Mouse (Mus musculus) CH12.LX (cell line): ENCODE results near the gene Klhl29. TPM values are rescaled to one million over a fixed set of nuclear protein-coding genes. Genes with fewer than 3 reads are reported as not detected.

Source experiments
- DNase-seq: peaks from one replicate; pipeline ENCODE4 v3.0.0-alpha.2; 2013; ENCODE audit errors: extremely low read depth
- H3K27ac ChIP-seq: 2 replicates; pipeline ENCODE4 v1.5.1; 2012; ENCODE audit warnings: low read depth, mild to moderate bottlenecking, control low read depth, moderate library complexity; ENCODE audit not compliant: insufficient read depth
- H3K27me3 ChIP-seq: replicated peaks from 2 replicates; pipeline ENCODE3; 2012; ENCODE audit warnings: inconsistent platforms
- H3K36me3 ChIP-seq, 2 experiments: replicated peaks in 1 of 2; 2 replicates each; pipeline versions ENCODE3 to v1.6.1; 2012; ENCODE audit warnings: inconsistent platforms in 1 of 2, low read length in 1 of 2, mild to moderate bottlenecking in 1 of 2, mixed read lengths in 1 of 2, moderate library complexity in 1 of 2; ENCODE audit not compliant: control insufficient read depth in 1 of 2, insufficient read depth in 1 of 2
- H3K4me1 ChIP-seq, 2 experiments: 2 replicates each; pipeline ENCODE4 v1.6.1; 2012; ENCODE audit warnings: inconsistent platforms in 1 of 2, moderate library complexity in 1 of 2; ENCODE audit not compliant: insufficient read depth in 2 of 2, control insufficient read depth in 1 of 2
- H3K4me2 ChIP-seq: 2 replicates; pipeline ENCODE4 v1.6.1; 2012; ENCODE audit warnings: low read depth, mild to moderate bottlenecking, control low read depth; ENCODE audit not compliant: poor library complexity, insufficient read depth, severe bottlenecking
- H3K4me3 ChIP-seq, 3 experiments: fragments of 150-350 bp in 1 of 3; sonication (generic) in 1 of 3; replicated peaks in 1 of 3; 2 replicates each; pipeline versions ENCODE3 to v1.5.1; 2011 to 2012; ENCODE audit warnings: low read depth in 2 of 3, low read length in 2 of 3, mild to moderate bottlenecking in 2 of 3, moderate library complexity in 2 of 3, control low read depth in 1 of 3, improper control_type of control experiment in 1 of 3, inconsistent platforms in 1 of 3, mixed read lengths in 1 of 3; ENCODE audit not compliant: poor library complexity in 1 of 3
- H3K79me2 ChIP-seq: replicated peaks from 2 replicates; pipeline ENCODE4 v1.6.1; 2012; ENCODE audit warnings: mild to moderate bottlenecking, moderate library complexity; ENCODE audit not compliant: control insufficient read depth, poor library complexity, insufficient read depth, severe bottlenecking; ENCODE audit errors: extremely low read depth
- H3K9ac ChIP-seq: 2 replicates; pipeline ENCODE4 v1.6.1; 2012; ENCODE audit warnings: low read depth, mild to moderate bottlenecking, control low read depth, moderate library complexity; ENCODE audit not compliant: insufficient read depth
- H3K9me3 ChIP-seq: replicated peaks from 2 replicates; pipeline ENCODE3; 2012; ENCODE audit warnings: low read length, inconsistent platforms, mixed read lengths
- BHLHE40 ChIP-seq: IDR thresholded peaks from 2 replicates; pipeline ENCODE4 v1.6.1; 2011; ENCODE audit warnings: mild to moderate bottlenecking, low read depth, low read length, improper control_type of control experiment
- E2F4 ChIP-seq: IDR thresholded peaks from 2 replicates; pipeline ENCODE4 v1.6.1; 2011; ENCODE audit warnings: low read depth, low read length, improper control_type of control experiment; ENCODE audit not compliant: insufficient replicate concordance
- ELF1 ChIP-seq: IDR thresholded peaks from 2 replicates; pipeline ENCODE4 v1.6.1; 2014; ENCODE audit warnings: low read depth, mild to moderate bottlenecking, inconsistent platforms, low read length, improper control_type of control experiment
- ETS1 ChIP-seq: conservative IDR thresholded peaks from 2 replicates; pipeline ENCODE4 v1.6.1; 2012; ENCODE audit warnings: low read depth, mild to moderate bottlenecking, inconsistent platforms, low read length, improper control_type of control experiment, moderate library complexity
- JUND ChIP-seq: conservative IDR thresholded peaks from 2 replicates; pipeline ENCODE4 v1.6.1; 2011; ENCODE audit warnings: low read depth, low read length, improper control_type of control experiment
- KAT2A ChIP-seq: IDR thresholded peaks from 2 replicates; pipeline ENCODE4 v1.6.1; 2012; ENCODE audit warnings: low read length, improper control_type of control experiment, inconsistent platforms; ENCODE audit not compliant: insufficient replicate concordance
- MAX ChIP-seq: IDR thresholded peaks from 2 replicates; pipeline ENCODE4 v1.6.1; 2011; ENCODE audit warnings: low read length, improper control_type of control experiment
- MAZ ChIP-seq: IDR thresholded peaks from 2 replicates; pipeline ENCODE4 v1.6.1; 2012; ENCODE audit warnings: low read depth, mild to moderate bottlenecking, inconsistent platforms, low read length, improper control_type of control experiment, moderate library complexity
- POLR2A ChIP-seq: IDR thresholded peaks from 2 replicates; pipeline ENCODE4 v1.6.1; 2011; ENCODE audit warnings: low read depth, mild to moderate bottlenecking, improper control_type of control experiment, low read length
- POLR2AphosphoS2 ChIP-seq: IDR thresholded peaks from 2 replicates; pipeline ENCODE4 v1.6.1; 2011; ENCODE audit warnings: low read depth, low read length, improper control_type of control experiment
- TBP ChIP-seq: conservative IDR thresholded peaks from 2 replicates; pipeline ENCODE4 v1.6.1; 2011; ENCODE audit warnings: low read depth, low read length, improper control_type of control experiment
- TCF12 ChIP-seq: IDR thresholded peaks from 2 replicates; pipeline ENCODE4 v1.6.1; 2014; ENCODE audit warnings: low read depth, mild to moderate bottlenecking, inconsistent platforms, low read length, improper control_type of control experiment
- UBTF ChIP-seq: IDR thresholded peaks from 2 replicates; pipeline ENCODE4 v1.6.1; 2012; ENCODE audit warnings: low read depth, mild to moderate bottlenecking, inconsistent platforms, low read length, improper control_type of control experiment, moderate library complexity
- USF2 ChIP-seq: conservative IDR thresholded peaks from 2 replicates; pipeline ENCODE4 v1.6.1; 2011; ENCODE audit warnings: low read depth, low read length, improper control_type of control experiment
- ZMIZ1 ChIP-seq: IDR thresholded peaks from 2 replicates; pipeline ENCODE4 v1.6.1; 2012; ENCODE audit warnings: low read depth, mild to moderate bottlenecking, inconsistent platforms, low read length, improper control_type of control experiment
- ZNF384 ChIP-seq: IDR thresholded peaks from 2 replicates; pipeline ENCODE4 v1.6.1; 2012; ENCODE audit warnings: low read depth, low read length, improper control_type of control experiment, inconsistent platforms
- dilution Hi-C: fragments of 300-500 bp; cut with MboI; formaldehyde crosslinking; loops from 2 replicates; pipeline ENCODE4 v1.14.3; 2020; ENCODE audit warnings: low sequenced_read_pairs; ENCODE audit not compliant: extremely low pct_unique_long_range_greater_than_20kb, extremely low pct_ligation_motif_present
- in situ Hi-C: fragments of 300-500 bp; cut with MboI; formaldehyde crosslinking; loops from 3 replicates; pipeline ENCODE4 v1.14.3; 2019; ENCODE audit warnings: low sequenced_read_pairs, low pct_ligation_motif_present, low pct_unique_long_range_greater_than_20kb, mixed read lengths
- polyA plus RNA-seq: library from polyadenylated mRNA; unstranded; fragments of >175 nt; gene quantifications from 2 replicates; pipeline ENCODE4 v1.2.1, GENCODE M21; 2012; ENCODE audit warnings: low read depth; ENCODE audit not compliant: insufficient read length
- total RNA-seq, 2 experiments: library from RNA; depleted of rRNA; stranded (reverse); fragments of 300-350 nt in 1 of 2; fragments of >200 nt in 1 of 2; gene quantifications; 2 replicates each; pipeline ENCODE4 v1.2.3; 2012 to 2014

Gene Klhl29
- total and polyA plus RNA-seq, 3 experiments, result 0.04 TPM; not detected in 2

DNA sequence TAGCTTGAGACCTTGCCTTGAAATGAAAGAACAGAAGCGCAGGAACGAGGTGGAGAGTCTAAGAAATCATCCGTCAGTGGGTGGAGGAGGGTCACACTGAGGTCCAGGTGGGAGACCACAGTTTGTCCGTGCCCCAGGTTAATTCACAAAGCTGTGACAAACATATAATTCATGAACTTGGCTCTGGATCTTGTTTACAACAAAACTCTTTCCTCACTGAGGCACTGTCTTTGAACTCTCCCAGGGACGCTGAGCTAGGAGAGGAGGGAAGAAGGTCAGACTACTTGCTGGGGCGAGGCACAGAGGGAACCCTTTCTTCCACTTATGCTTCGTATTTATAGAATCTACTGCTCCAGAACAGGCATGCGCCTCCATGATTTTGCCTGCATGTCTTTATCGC, 161.2 kb downstream of the Klhl29 start:
- no peak for TF ChIP-seq MAX
- no peak for TF ChIP-seq TCF12
- TF ChIP-seq JUND, result no peak
- no peak for TF ChIP-seq USF2
- TF ChIP-seq ETS1, result no peak
- no peak for TF ChIP-seq ZMIZ1
- TF ChIP-seq MAZ, result no peak
- no peak for TF ChIP-seq ELF1
- no peak for TF ChIP-seq KAT2A
- TF ChIP-seq E2F4, result no peak
- TF ChIP-seq BHLHE40, result no peak
- TF ChIP-seq TBP, result no peak
- TF ChIP-seq, all 38 proteins: peak for 0
- in situ Hi-C loops, result no loop called here
- no peak for DNase-seq
- Histone ChIP-seq H3K9ac (no peak overlapping the region), H3K4me2 (no peak overlapping the region), H3K4me1 (peaks cover 2 to 36% of the 10 kb centered on the region in 2 experiments; a peak in 3 of 4 replicates), H3K27me3 (no peaks in the 10 kb centered on the region), H3K36me3 (no peaks in the 10 kb centered on the region), H3K79me2 (no peaks in the 10 kb centered on the region), H3K4me3 (no peak overlapping the region), H3K27ac (no peak overlapping the region), H3K9me3 (no peaks in the 10 kb centered on the region)
- dilution Hi-C loops, result no loop called here

DNA sequence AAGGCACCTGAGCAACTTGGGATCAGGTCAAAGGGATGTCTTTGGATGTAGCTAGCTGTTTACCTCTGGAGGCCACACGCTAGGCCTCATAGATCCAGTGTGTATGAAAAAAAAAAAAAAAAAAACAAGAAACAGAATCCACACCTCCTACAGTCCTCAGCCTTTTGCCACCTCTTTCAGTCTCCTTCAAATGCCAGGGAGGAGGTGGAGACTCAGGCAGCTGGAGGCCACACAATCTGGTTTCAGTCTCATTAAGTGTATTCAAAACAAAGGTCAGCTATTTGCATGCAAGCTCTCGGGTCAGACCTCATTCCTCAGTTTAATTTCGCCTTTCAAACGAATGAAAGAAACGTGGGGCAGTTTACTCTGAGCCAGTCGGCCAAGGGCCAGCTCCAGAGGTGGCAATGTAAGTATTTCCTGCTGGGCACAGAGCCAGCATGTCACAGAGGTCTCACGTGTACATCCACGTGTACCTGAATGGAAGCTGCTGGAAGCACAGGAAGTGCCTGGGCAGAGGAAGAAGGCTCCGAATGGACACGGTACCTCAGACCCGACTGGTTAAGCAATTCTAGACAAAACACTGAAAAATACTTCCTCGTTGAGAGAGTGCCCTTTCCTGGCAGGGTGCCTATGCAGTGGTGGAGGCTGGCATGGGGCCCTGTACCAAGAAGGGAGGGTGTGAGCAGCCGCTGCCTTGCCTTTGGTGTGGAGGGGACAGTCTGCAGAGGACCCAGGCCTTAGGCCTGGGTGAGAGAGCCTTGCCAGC, 162.0 kb downstream of the Klhl29 start:
- peak; percentile 35 for DNase-seq
- Histone ChIP-seq H3K79me2 (no peaks in the 10 kb centered on the region), H3K4me2 (0 out of 2 replicates have a peak overlapping the region, but pooled peaks have one; percentile 8), H3K27me3 (no peaks in the 10 kb centered on the region), H3K4me1 (peaks cover 2 to 36% of the 10 kb centered on the region in 2 experiments; a peak in 3 of 4 replicates), H3K36me3 (no peaks in the 10 kb centered on the region), H3K9me3 (no peaks in the 10 kb centered on the region), H3K4me3 (no peak overlapping the region), H3K27ac (no peak overlapping the region), H3K9ac (no peak overlapping the region)
- TF ChIP-seq ZNF384 (0 out of 2 replicates have a peak, but pooled peaks have one; percentile 11), POLR2A (no peak), ELF1 (no peak), POLR2AphosphoS2 (no peak), JUND (no peak), BHLHE40 (peak; percentile 56), UBTF (no peak)
- dilution Hi-C loops, result no loop called here
- in situ Hi-C loops, result no loop called here
